In genomic region chr10:96847433-96848165, GRCm38 (mm10) we compare ENCODE assay signal across 12 mouse cellular contexts.
DNase-seq lines count a peak whose midpoint lies in the region; ATAC-seq lines count a peak whose summit lies in the region.
"Had no signal": no experiment of that assay in that cellular context is flagged by ENCODE, and none has a peak within 500 bp of the region (broad histone marks: within the 10 kb centered on the region; RNA-seq: fewer than 3 reads in every experiment).

No protein-coding gene starts in this region.

- H3K9me3 ChIP-seq in hindbrain, embryonic 11.5 days (ENCODE audit: control insufficient read depth, low read length): no peaks in the 10 kb centered on the region
- H3K9me3 ChIP-seq in hindbrain, embryonic 13.5 days: peaks cover 5% of the 10 kb centered on the region; the same call in 1 of the 2 replicates
- no peaks in the 10 kb centered on the region for H3K9me3 ChIP-seq in midbrain, embryonic 10.5 days (replicated peaks)
- H3K9me3 ChIP-seq: embryonic facial prominence, embryonic 13.5 days; heart, embryonic 10.5 days; limb, embryonic 15.5 days had no signal

- H3K4me1 ChIP-seq in hindbrain, embryonic 11.5 days (replicated peaks; ENCODE audit: control insufficient read depth, insufficient read depth, low read length): 0 out of 2 replicates have a peak, but pooled peaks cover 2% of the 10 kb centered on the region
- no peaks in the 10 kb centered on the region; the same call in 1 of the 2 replicates for H3K4me1 ChIP-seq in hindbrain, embryonic 13.5 days (replicated peaks)
- H3K4me1 ChIP-seq in midbrain, embryonic 10.5 days: peaks cover 11% of the 10 kb centered on the region
- H3K4me1 ChIP-seq: limb, embryonic 15.5 days; megakaryocyte, embryonic 14.5 days had no signal

- WGBS in hindbrain, embryonic 11.5 days: 74% methylated on average over 5 of the region's 5 CpGs
- WGBS in hindbrain, embryonic 13.5 days: 69% methylated on average over 5 of the region's 5 CpGs
- WGBS in midbrain, embryonic 10.5 days: 85% methylated on average over 5 of the region's 5 CpGs

- H3K27me3 ChIP-seq in hindbrain, embryonic 11.5 days (ENCODE audit: control insufficient read depth, insufficient read depth, low read length): no peaks in the 10 kb centered on the region
- no peaks in the 10 kb centered on the region for H3K27me3 ChIP-seq in hindbrain, embryonic 13.5 days
- no peaks in the 10 kb centered on the region for H3K27me3 ChIP-seq in midbrain, embryonic 10.5 days (ENCODE audit: low read depth, poor library complexity, severe bottlenecking)
- H3K27me3 ChIP-seq: embryonic facial prominence, embryonic 13.5 days; limb, embryonic 15.5 days; megakaryocyte, embryonic 14.5 days had no signal

- H3K36me3 ChIP-seq in hindbrain, embryonic 11.5 days (ENCODE audit: control insufficient read depth, insufficient read depth, low read length): no peaks in the 10 kb centered on the region
- no peaks in the 10 kb centered on the region for H3K36me3 ChIP-seq in hindbrain, embryonic 13.5 days
- H3K36me3 ChIP-seq in midbrain, embryonic 10.5 days: no peaks in the 10 kb centered on the region
- H3K36me3 ChIP-seq: embryonic facial prominence, embryonic 13.5 days; heart, embryonic 10.5 days; limb, embryonic 15.5 days had no signal

- peak; percentile 40; the same call in 1 of the 2 replicates for ATAC-seq in hindbrain, embryonic 11.5 days (ENCODE audit: low FRiP score)
- ATAC-seq in hindbrain, embryonic 13.5 days (ENCODE audit: low FRiP score): no peak
- ATAC-seq in erythroid progenitor cell, adult 5-6 weeks (replicated peaks; ENCODE audit: low FRiP score, poor library complexity, severe bottlenecking): no peak

- no peak overlapping the region for H3K4me3 ChIP-seq in hindbrain, embryonic 11.5 days (ENCODE audit: low read depth, low read length)
- no peak overlapping the region for H3K4me3 ChIP-seq in hindbrain, embryonic 13.5 days
- H3K4me3 ChIP-seq in midbrain, embryonic 10.5 days: no peak overlapping the region
- H3K4me3 ChIP-seq: embryonic facial prominence, embryonic 13.5 days; heart, embryonic 10.5 days; limb, embryonic 15.5 days; megakaryocyte, embryonic 14.5 days had no signal

- H3K27ac ChIP-seq in hindbrain, embryonic 11.5 days (ENCODE audit: low read depth, low read length): no peak overlapping the region
- no peak overlapping the region for H3K27ac ChIP-seq in hindbrain, embryonic 13.5 days
- H3K27ac ChIP-seq in midbrain, embryonic 10.5 days (replicated peaks): peak overlapping the region; percentile 19; the same call in 1 of the 2 replicates
- H3K27ac ChIP-seq: embryonic facial prominence, embryonic 13.5 days; heart, embryonic 10.5 days; limb, embryonic 15.5 days had no signal

- DNase-seq in hindbrain, embryonic 11.5 days (ENCODE audit: low spot score): no peak
- peak; percentile 61 for DNase-seq in adrenal gland, postnatal 10 days
- peak; percentile 87 to 88 for DNase-seq in cerebellum, postnatal 25 days
- no peak for DNase-seq in midbrain, embryonic 10.5 days (ENCODE audit: low spot score)
- no peak for DNase-seq in right cerebral cortex, postnatal 14 days
- no peak for DNase-seq in embryo, embryonic 9.5 days (ENCODE audit: extremely low spot score)

- H3K9ac ChIP-seq in hindbrain, embryonic 11.5 days (ENCODE audit: low read depth, low read length): no peak overlapping the region
- H3K9ac ChIP-seq in hindbrain, embryonic 13.5 days: no peak overlapping the region
- H3K9ac ChIP-seq: embryonic facial prominence, embryonic 13.5 days; limb, embryonic 15.5 days had no signal

- no peak overlapping the region for H3K4me2 ChIP-seq in hindbrain, embryonic 11.5 days (replicated peaks; ENCODE audit: low read depth, low read length)
- H3K4me2 ChIP-seq in hindbrain, embryonic 13.5 days: no peak overlapping the region
- H3K4me2 ChIP-seq: embryonic facial prominence, embryonic 13.5 days; limb, embryonic 15.5 days had no signal

Comparison
In these comparisons a context has a peak if more than half of its experiments do, and no peak if none do; other contexts are left out.
1. DNase-seq: peak in adrenal gland, postnatal 10 days (single experiment) and cerebellum, postnatal 25 days (2 of 2); none in hindbrain, embryonic 11.5 days (single experiment), midbrain, embryonic 10.5 days (single experiment), right cerebral cortex, postnatal 14 days (single experiment) and embryo, embryonic 9.5 days (single experiment).